Mouse (Mus musculus): ENCODE measurements around the gene Ccdc122.

- TF ChIP-seq CTCF (IDR thresholded peaks at IDR 0.05; ENCODE audit: control insufficient read depth, insufficient read depth, low read length) (no peak), POLR2A (IDR thresholded peaks at IDR 0.05; ENCODE audit: borderline replicate concordance, control insufficient read depth, low read depth, low read length) (no peak)
These were observed 111.1 kb downstream of the Ccdc122 start for GRCm38 (mm10) chr14:77147635-77148034.
